Mouse (Mus musculus): ENCODE measurements around the gene Rce1.

Gene Rce1

GRCm38 (mm10) chr19:4625179-4625828 lies at the start of gene Rce1:
Rce1 (minus strand) TSS chr19:4625641.
- peak; percentile 95 for DNase-seq

- DNase-seq, result no peak
These were observed 47.0 kb upstream of the Rce1 start for GRCm38 (mm10) chr19:4672401-4672800.

GRCm38 (mm10) chr19:4670776-4671175 lies 45.3 kb upstream of the Rce1 start:
- DNase-seq, result peak; percentile 6

GRCm38 (mm10) chr19:4666815-4667214 lies 41.4 kb upstream of the Rce1 start:
- peak; percentile 20 for DNase-seq

GRCm38 (mm10) chr19:4658156-4658555 lies 32.7 kb upstream of the Rce1 start:
- DNase-seq, result no peak

- DNase-seq, result no peak
These were observed 21.6 kb upstream of the Rce1 start for GRCm38 (mm10) chr19:4646917-4647492.

- peak; percentile 26 for DNase-seq
These were observed 18.8 kb upstream of the Rce1 start for GRCm38 (mm10) chr19:4644271-4644670.

- DNase-seq, result no peak
These were observed 10.5 kb upstream of the Rce1 start for GRCm38 (mm10) chr19:4635986-4636385.

- peak; percentile 68 for DNase-seq
These were observed 3.4 kb upstream of the Rce1 start for GRCm38 (mm10) chr19:4628819-4629218.

- no peak for DNase-seq
These were observed 541 bp upstream of the Rce1 start for GRCm38 (mm10) chr19:4625829-4626535.

GRCm38 (mm10) chr19:4624406-4625178 lies 849 bp downstream of the Rce1 start:
- DNase-seq, result no peak

- DNase-seq, result no peak
These were observed 1.4 kb downstream of the Rce1 start for GRCm38 (mm10) chr19:4624006-4624405.

GRCm38 (mm10) chr19:4623419-4623818 lies 2.0 kb downstream of the Rce1 start:
- no peak for DNase-seq

GRCm38 (mm10) chr19:4622780-4623179 lies 2.7 kb downstream of the Rce1 start:
- no peak for DNase-seq

- no peak for DNase-seq
These were observed 4.7 kb downstream of the Rce1 start for GRCm38 (mm10) chr19:4620721-4621120.

GRCm38 (mm10) chr19:4619461-4619860 lies 6.0 kb downstream of the Rce1 start:
- DNase-seq, result no peak

GRCm38 (mm10) chr19:4618183-4618582 lies 7.3 kb downstream of the Rce1 start:
- DNase-seq, result no peak

GRCm38 (mm10) chr19:4616546-4616945 lies 8.9 kb downstream of the Rce1 start:
- no peak for DNase-seq

- DNase-seq, result peak; percentile 90
These were observed 10.0 kb downstream of the Rce1 start, which contains the start of gene Lrfn4 for GRCm38 (mm10) chr19:4615151-4616093. Lrfn4 (minus strand) TSS chr19:4615667.

GRCm38 (mm10) chr19:4614305-4615150 lies 10.9 kb downstream of the Rce1 start:
- peak; percentile 52 for DNase-seq
